Mouse (Mus musculus) left cerebral cortex, postnatal 10 days (tissue): ENCODE results near the gene Napepld. TPM values are rescaled to one million over a fixed set of nuclear protein-coding genes. Genes with fewer than 3 reads are reported as not detected.

ENCODE experiments used
- DNase-seq, 2 experiments: peaks; one replicate each; pipeline ENCODE4 v3.0.0; 2021 to 2022; ENCODE audit warnings: low spot score in 2 of 2, mixed read lengths in 1 of 2; ENCODE audit errors: extremely low spot score in 1 of 2
- intact Hi-C: fragments of 180-260 bp; cut with DNase I; formaldehyde crosslinking; loops from one replicate; pipeline ENCODE4 v1.15.1; 2025
- total RNA-seq, 2 experiments: library from RNA; stranded (reverse); gene quantifications; 2 replicates each; pipeline ENCODE4 v1.2.3; 2021

Gene Napepld
- 1 to 10 TPM; 5.0 to 5.2 TPM for total RNA-seq

DNA sequence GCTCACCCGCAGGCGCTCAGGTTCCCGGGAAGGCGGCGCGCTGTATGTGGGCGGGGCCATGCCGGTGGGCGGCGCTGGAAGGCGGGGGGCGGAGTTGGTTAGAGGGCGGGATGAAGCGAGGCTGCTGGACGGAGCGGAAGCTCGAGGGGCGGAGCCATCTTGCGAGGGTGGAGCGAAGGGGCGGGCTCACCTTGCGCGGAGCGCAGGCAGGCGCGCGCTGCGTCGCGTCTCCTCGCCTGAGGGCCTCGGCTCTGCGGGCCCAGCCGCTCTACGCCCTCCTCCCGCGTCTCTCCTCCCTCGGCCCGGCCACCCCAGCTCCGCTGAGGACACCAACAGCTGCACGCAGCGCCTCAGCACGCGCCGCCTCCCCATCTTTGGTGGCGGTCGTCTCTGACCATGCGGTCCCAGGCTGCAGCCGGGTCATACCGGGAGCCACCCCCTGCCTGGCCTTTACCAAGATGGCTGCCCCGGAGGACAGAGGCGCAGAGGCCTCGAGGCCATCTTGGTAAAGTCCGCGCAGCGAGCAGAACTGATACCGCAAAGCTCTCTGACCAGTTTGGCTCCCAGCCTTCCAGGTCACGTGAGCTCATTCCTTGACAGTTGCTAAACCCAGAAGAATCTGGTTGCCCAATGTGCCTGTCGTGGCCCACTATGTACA lies at the start of gene Napepld:
TSS of gene Napepld (minus strand) at position 46 of the 658 bp plus-strand sequence.
- intact Hi-C loops, result loop anchor here (1.0 kb wide), 1 partner anchor 40 kb away; no protein-coding TSS in a partner anchor
- DNase-seq, result peak; percentile 97 to 99

DNA sequence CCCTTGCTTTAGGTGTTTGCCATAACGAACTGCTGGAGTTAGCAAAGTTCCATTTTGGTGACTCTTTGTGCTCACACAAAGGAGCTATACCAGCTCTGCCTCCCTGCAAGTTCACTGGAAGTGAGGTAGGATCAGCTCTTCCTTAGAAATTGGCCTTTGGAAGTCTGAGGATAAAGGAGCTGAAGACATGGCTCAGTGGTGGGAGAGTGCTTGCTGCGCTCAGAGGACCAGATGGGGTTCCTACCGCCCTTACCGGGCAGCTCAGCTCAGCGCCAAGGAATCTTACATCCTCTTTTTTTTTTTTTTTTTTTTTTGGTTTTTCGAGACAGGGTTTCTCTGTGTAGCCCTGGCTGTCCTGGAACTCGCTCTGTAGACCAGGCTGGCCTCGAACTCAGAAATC lies 44.8 kb upstream of the Napepld start:
- no peak for DNase-seq
- intact Hi-C loops, result loop anchor here (10.0 kb wide), 1 partner anchor 481 kb away; no protein-coding TSS in a partner anchor

- DNase-seq, result no peak
- intact Hi-C loops, result loop anchor here (10.0 kb wide), 1 partner anchor 480 kb away; no protein-coding TSS in a partner anchor
These were observed 43.5 kb upstream of the Napepld start for GRCm38 (mm10) chr5:21744651-21745050.

DNA sequence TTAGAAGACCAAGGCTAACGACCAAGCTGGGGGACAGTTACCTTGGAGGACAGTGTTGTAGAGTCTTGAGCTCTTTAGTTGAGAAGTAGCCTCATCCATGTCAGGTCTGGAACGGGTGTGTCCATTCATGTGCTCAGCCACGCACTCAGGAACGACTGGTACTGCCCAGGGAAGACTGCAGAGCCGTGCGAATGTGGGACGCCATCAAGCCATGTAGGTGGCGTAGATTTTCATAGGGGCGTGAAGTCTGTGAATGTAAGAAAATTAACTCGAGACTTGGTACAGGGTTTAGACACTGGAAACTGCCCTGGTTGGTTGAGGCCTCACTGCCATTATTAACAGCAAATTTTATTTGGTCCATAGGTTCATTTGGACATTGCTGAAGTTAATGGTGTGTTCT lies 42.4 kb upstream of the Napepld start:
- DNase-seq, result no peak
- intact Hi-C loops, result loop anchor here (10.0 kb wide), 1 partner anchor 479 kb away; no protein-coding TSS in a partner anchor

GRCm38 (mm10) chr5:21739881-21740280 lies 38.7 kb upstream of the Napepld start:
- intact Hi-C loops, result loop anchor here (5.0 to 10.0 kb wide), 2 partner anchors 83 to 475 kb away; no protein-coding TSS in a partner anchor
- DNase-seq, result no peak

GRCm38 (mm10) chr5:21739120-21739519 lies 37.9 kb upstream of the Napepld start:
- intact Hi-C loops, result loop anchor here (5.0 kb wide), 1 partner anchor 82 kb away; no protein-coding TSS in a partner anchor
- no peak for DNase-seq

DNA sequence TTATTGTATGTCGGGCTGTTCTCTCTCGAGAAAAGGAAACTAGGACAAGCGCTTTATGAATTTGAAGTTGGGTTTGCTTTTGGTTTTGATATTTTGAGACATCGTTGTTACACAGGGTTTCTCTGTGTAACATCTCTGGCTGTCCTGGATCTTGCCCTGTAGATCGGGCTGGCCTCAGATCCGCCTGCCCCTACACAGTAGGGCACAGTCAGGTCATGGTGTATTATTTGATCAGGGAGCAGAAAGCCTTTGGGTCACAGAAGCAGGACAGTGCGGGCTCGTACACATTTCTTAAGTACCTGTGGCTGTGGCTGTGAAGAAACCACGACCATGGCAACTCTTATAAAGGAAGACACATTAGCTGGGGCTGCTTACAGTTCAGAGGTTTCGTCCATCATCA lies 36.4 kb upstream of the Napepld start:
- intact Hi-C loops, result loop anchor here (5.0 kb wide), 1 partner anchor 80 kb away; no protein-coding TSS in a partner anchor
- DNase-seq, result no peak

- intact Hi-C loops, result loop anchor here (5.0 kb wide), 1 partner anchor 80 kb away; no protein-coding TSS in a partner anchor
These were observed 35.9 kb upstream of the Napepld start, which contains the start of gene Pmpcb for GRCm38 (mm10) chr5:21736956-21737585. Gene Pmpcb, plus strand, starts transcription at chr5:21737141.

GRCm38 (mm10) chr5:21736046-21736445 lies 34.9 kb upstream of the Napepld start:
- no peak for DNase-seq
- intact Hi-C loops, result loop anchor here (5.0 kb wide), 1 partner anchor 79 kb away; no protein-coding TSS in a partner anchor

More at GRCm38 (mm10) chr5:21736956-21737585, 35.9 kb upstream of the Napepld start, which contains the start of gene Pmpcb:
- DNase-seq, result peak; percentile 87 to 91

DNA sequence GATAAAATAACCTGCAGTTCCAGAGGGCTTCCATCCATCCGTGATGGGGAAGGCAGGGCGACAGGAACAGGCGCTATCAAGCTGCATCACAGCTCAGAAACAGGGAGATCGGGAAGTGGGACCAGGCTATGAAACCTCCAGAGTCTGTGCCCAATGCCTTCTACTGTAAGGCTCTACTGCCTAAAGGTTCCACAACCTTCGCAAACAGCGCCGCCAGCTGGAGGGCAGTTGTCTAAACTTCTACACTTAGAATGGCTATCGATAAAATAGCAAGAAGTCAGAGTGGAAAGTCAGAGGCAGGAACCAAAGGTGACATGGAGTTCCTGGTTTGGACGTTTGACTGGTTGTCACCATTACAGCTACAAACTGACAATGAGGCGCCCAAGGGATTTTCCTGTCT lies 34.4 kb upstream of the Napepld start:
- intact Hi-C loops, result loop anchor here (5.0 kb wide), 1 partner anchor 78 kb away; no protein-coding TSS in a partner anchor
- peak; percentile 36 to 88 for DNase-seq

GRCm38 (mm10) chr5:21735100-21735499 lies 33.9 kb upstream of the Napepld start:
- intact Hi-C loops, result loop anchor here (5.0 kb wide), 1 partner anchor 78 kb away; no protein-coding TSS in a partner anchor
- no peak for DNase-seq

GRCm38 (mm10) chr5:21732930-21733329 lies 31.7 kb upstream of the Napepld start:
- intact Hi-C loops, result no loop called here
- peak; percentile 69 to 75 for DNase-seq

GRCm38 (mm10) chr5:21732177-21732911 lies 31.1 kb upstream of the Napepld start:
- DNase-seq, result no peak
- intact Hi-C loops, result no loop called here

- intact Hi-C loops, result no loop called here
- DNase-seq, result no peak
These were observed 27.9 kb upstream of the Napepld start for GRCm38 (mm10) chr5:21729107-21729506.

- intact Hi-C loops, result no loop called here
These were observed 23.7 kb upstream of the Napepld start for GRCm38 (mm10) chr5:21724872-21725271.

GRCm38 (mm10) chr5:21724427-21724826 lies 23.2 kb upstream of the Napepld start:
- intact Hi-C loops, result no loop called here
- no peak for DNase-seq

More at GRCm38 (mm10) chr5:21724872-21725271, 23.7 kb upstream of the Napepld start:
- no peak for DNase-seq

DNA sequence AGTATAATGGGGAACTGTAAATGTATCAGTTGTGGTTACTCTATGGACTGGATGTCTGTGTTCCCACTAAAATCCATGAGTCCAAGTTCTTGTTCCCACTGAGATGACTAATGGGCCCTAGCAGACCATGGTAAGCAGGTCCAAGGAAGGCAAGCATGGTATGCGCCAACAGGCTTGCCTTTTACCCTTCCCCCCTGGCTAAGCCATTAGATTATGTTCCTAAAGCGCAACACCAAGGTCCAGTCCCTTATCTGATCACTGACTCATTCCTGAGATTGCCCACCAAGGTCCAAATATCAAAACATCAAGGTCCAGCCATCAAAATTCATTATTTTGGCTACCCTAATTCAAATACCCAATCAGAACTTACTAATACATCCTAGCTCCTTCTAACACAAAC lies 18.0 kb upstream of the Napepld start:
- intact Hi-C loops, result no loop called here
- DNase-seq, result no peak

DNA sequence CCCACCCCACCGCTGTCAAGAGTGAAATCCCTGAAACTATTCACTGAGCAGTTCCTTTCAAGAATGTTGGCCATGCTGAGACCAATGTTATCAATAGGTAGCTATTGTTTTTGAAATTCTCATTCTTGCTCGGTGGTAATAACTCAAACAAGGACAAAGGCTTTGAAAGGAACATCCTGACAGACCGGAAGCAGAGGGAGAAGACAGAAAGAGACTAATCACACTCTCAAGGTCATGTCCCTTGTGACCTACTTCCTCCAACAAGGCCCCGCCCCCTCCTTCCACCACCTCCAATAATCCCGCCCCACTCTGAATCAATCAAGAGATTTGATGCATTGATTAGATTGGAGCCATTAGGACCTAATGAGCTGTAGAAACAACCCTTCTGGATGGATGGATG lies 17.4 kb upstream of the Napepld start:
- DNase-seq, result no peak
- intact Hi-C loops, result no loop called here

- intact Hi-C loops, result no loop called here
- no peak for DNase-seq
These were observed 16.0 kb upstream of the Napepld start for GRCm38 (mm10) chr5:21717165-21717715.
